ENCODE assay signal across 14 mouse cellular contexts in the genomic region with DNA sequence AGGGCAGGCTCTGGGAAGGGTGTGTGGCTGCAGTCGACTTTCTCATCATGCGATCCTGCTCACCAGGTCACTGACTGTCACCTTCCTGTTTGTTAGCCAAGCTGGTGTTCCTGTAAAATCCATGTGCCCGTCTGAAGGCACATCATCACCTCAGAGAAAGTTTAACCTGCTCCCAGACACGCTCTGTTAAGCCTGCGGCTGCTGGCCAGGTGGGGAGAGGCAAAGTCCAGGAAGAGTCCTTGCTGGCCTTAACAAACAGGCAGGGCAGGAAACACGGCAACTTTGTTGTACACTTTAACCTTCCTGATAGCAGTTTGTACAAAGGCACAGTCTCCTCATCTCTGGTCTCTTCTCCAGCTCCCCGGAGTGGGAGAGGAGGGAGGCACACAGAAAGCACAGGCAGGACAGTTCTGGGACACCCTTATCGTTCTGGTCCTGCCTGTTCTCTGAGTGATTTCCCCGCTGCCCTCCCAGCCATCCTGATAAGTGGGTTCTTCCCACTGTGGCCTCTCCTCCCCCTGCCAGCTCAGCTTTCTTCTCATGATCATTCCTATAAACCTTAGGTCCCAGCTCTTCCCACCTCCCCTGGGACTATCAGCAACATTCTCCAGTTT. TPM values are rescaled to one million over a fixed set of nuclear protein-coding genes. Genes with fewer than 3 reads are reported as not detected.
DNase-seq lines count a peak whose midpoint lies in the region; ATAC-seq and TF ChIP-seq lines count a peak whose summit lies in the region.
"Had no signal": no experiment of that assay in that cellular context is flagged by ENCODE, and none has a peak within 500 bp of the region (broad histone marks: within the 10 kb centered on the region; RNA-seq: fewer than 3 reads in every experiment).

No protein-coding gene starts in this region.

- no peaks in the 10 kb centered on the region for H3K27me3 ChIP-seq in heart, embryonic 14.5 days (ENCODE audit: control insufficient read depth, insufficient read depth, low read length)
- H3K27me3 ChIP-seq in stomach, postnatal 0 days (ENCODE audit: control insufficient read depth, insufficient read depth, low read length) = no peaks in the 10 kb centered on the region
- H3K27me3 ChIP-seq in forebrain, embryonic 11.5 days (ENCODE audit: control insufficient read depth, insufficient read depth, low read length) = no peaks in the 10 kb centered on the region

- TF ChIP-seq EP300 in stomach, postnatal 0 days (optimal IDR thresholded peaks at IDR 0.05) = no peak

- no peak for DNase-seq in heart, postnatal 36 days
- DNase-seq in kidney, adult 8-10 months = peak; percentile 91 to 93
- DNase-seq in liver = peak; percentile 54
- DNase-seq in stomach, postnatal 0 days (ENCODE audit: low spot score) = peak; percentile 66
- DNase-seq in cerebellum, postnatal 4 days (ENCODE audit: low spot score in 2 of 2) = no peak
- DNase-seq in forebrain, embryonic 11.5 days (ENCODE audit: low spot score) = no peak
- DNase-seq: adrenal gland, adult 8-10 months; forebrain, postnatal 0 days; heart, adult 18-20 months; spleen, adult 18-20 months; thymus, postnatal 4 days had no signal

- H3K9ac ChIP-seq in heart, embryonic 14.5 days (ENCODE audit: low read length) = peak overlapping the region; percentile 5; the same call in 1 of the 2 replicates
- 0 out of 2 replicates have a peak overlapping the region, but pooled peaks have one; percentile 8 for H3K9ac ChIP-seq in stomach, postnatal 0 days (ENCODE audit: low read length)
- H3K9ac ChIP-seq in forebrain, embryonic 11.5 days (ENCODE audit: low read length) = no peak overlapping the region
- H3K9ac ChIP-seq: forebrain, postnatal 0 days had no signal

- intact Hi-C loops in heart, postnatal 36 days (cut with DNase I) = no loop called here

- TF ChIP-seq CTCF in stomach, postnatal 0 days (IDR thresholded peaks at IDR 0.05; ENCODE audit: low read depth) = no peak

- peaks cover 15 to 27% of the 10 kb centered on the region in 2 experiments for H3K4me1 ChIP-seq in heart, embryonic 14.5 days (ENCODE audit: control insufficient read depth in 2 of 2, insufficient read depth in 2 of 2, low read length in 2 of 2)
- H3K4me1 ChIP-seq in stomach, postnatal 0 days (replicated peaks; ENCODE audit: control insufficient read depth, insufficient read depth) = no peaks in the 10 kb centered on the region
- no peaks in the 10 kb centered on the region for H3K4me1 ChIP-seq in forebrain, embryonic 11.5 days (replicated peaks; ENCODE audit: control insufficient read depth, insufficient read depth, low read length)

- 0 out of 4 replicates have a peak overlapping the region, but pooled peaks of 1 of the 2 experiments have one; percentile 22 for H3K27ac ChIP-seq in heart, embryonic 14.5 days (replicated peaks in 1 of 2; ENCODE audit: control insufficient read depth in 1 of 2, insufficient read depth in 1 of 2, low read depth in 2 of 2, low read length in 2 of 2)
- peak overlapping the region; percentile 63; the same call in 1 of the 2 replicates for H3K27ac ChIP-seq in stomach, postnatal 0 days (replicated peaks)
- no peak overlapping the region for H3K27ac ChIP-seq in forebrain, embryonic 11.5 days (ENCODE audit: low read depth, low read length)

- H3K4me3 ChIP-seq in heart, embryonic 14.5 days (ENCODE audit: control insufficient read depth in 1 of 2, insufficient read depth in 1 of 2, low read depth in 1 of 2, low read length in 2 of 2) = no peak overlapping the region
- H3K4me3 ChIP-seq in stomach, postnatal 0 days (ENCODE audit: low read depth, low read length) = no peak overlapping the region
- no peak overlapping the region for H3K4me3 ChIP-seq in forebrain, embryonic 11.5 days (ENCODE audit: low read depth, low read length)
- H3K4me3 ChIP-seq: myocyte had no signal

- WGBS in heart, embryonic 14.5 days = 26% methylated on average over 9 of the region's 9 CpGs
- 56% methylated on average over 9 of the region's 9 CpGs for WGBS in stomach, postnatal 0 days
- WGBS in forebrain, embryonic 11.5 days = 88% methylated on average over 9 of the region's 9 CpGs

- H3K9me3 ChIP-seq in heart, embryonic 14.5 days (ENCODE audit: control insufficient read depth, low read length) = no peaks in the 10 kb centered on the region
- no peaks in the 10 kb centered on the region for H3K9me3 ChIP-seq in stomach, postnatal 0 days (ENCODE audit: control insufficient read depth, low read length)
- H3K9me3 ChIP-seq in forebrain, embryonic 11.5 days (ENCODE audit: control insufficient read depth, low read length) = no peaks in the 10 kb centered on the region

- 0 out of 2 replicates have a peak, but pooled peaks cover 4% of the 10 kb centered on the region for H3K36me3 ChIP-seq in heart, embryonic 14.5 days (ENCODE audit: control insufficient read depth, insufficient read depth, low read length)
- no peaks in the 10 kb centered on the region for H3K36me3 ChIP-seq in stomach, postnatal 0 days (ENCODE audit: control insufficient read depth, insufficient read depth, low read length)
- H3K36me3 ChIP-seq in forebrain, embryonic 11.5 days (ENCODE audit: control insufficient read depth, insufficient read depth, low read length) = 0 out of 2 replicates have a peak, but pooled peaks cover 2% of the 10 kb centered on the region

- no peak for ATAC-seq in heart, embryonic 14.5 days (ENCODE audit: insufficient number of reproducible peaks, insufficient read depth, low FRiP score, low read depth)
- peak; percentile 70 for ATAC-seq in stomach, postnatal 0 days (ENCODE audit: low FRiP score, low TSS enrichment)
- ATAC-seq in forebrain, embryonic 11.5 days (replicated peaks; ENCODE audit: low FRiP score) = no peak
- ATAC-seq in CD4-positive, CD25-positive, alpha-beta regulatory T cell, adult 4 months = no peak
- ATAC-seq: forebrain, postnatal 0 days had no signal

- no peak overlapping the region for H3K4me2 ChIP-seq in heart, embryonic 14.5 days (ENCODE audit: low read length)
- H3K4me2 ChIP-seq in stomach, postnatal 0 days (replicated peaks; ENCODE audit: low read depth) = no peak overlapping the region
- H3K4me2 ChIP-seq in forebrain, embryonic 11.5 days (ENCODE audit: low read depth, low read length, severe bottlenecking) = no peak overlapping the region

RNA-seq across cellular contexts. Expression of a gene that starts 36.2 kb away (rescaled TPM):
- 11.2 and 11.3 TPM in 2 replicates for polyA plus RNA-seq in heart, embryonic 14.5 days (2014; fragmentation: Nextera tagmentation; extraction: Ambion mirVana)
- 1 to 10 TPM; 7.2 TPM for total RNA-seq in heart, postnatal 36 days (2021)
- polyA plus RNA-seq in stomach, postnatal 0 days (2015; fragmentation: Nextera tagmentation; extraction: Ambion mirVana) = 12.5 and 13.7 TPM in 2 replicates
- 31.4 and 33.1 TPM in 2 replicates for polyA plus RNA-seq in forebrain, embryonic 11.5 days (2014; fragmentation: Nextera tagmentation; extraction: Ambion mirVana)
- 1 to 10 TPM; 5.3 to 6.6 TPM for polyA plus RNA-seq in CD4-positive, CD25-positive, alpha-beta regulatory T cell, adult 4 months (2017; shearing (Covaris generic))

RNA-seq across cellular contexts. Expression of a gene that starts 47.5 kb away (rescaled TPM):
- 12.3 and 12.8 TPM in 2 replicates for polyA plus RNA-seq in heart, embryonic 14.5 days (2014; fragmentation: Nextera tagmentation; extraction: Ambion mirVana)
- total RNA-seq in heart, postnatal 36 days (2021) = 10 to 100 TPM; 29.2 to 29.7 TPM
- 4.5 and 5.1 TPM in 2 replicates for polyA plus RNA-seq in stomach, postnatal 0 days (2015; fragmentation: Nextera tagmentation; extraction: Ambion mirVana)
- 31.3 and 35.1 TPM in 2 replicates for polyA plus RNA-seq in forebrain, embryonic 11.5 days (2014; fragmentation: Nextera tagmentation; extraction: Ambion mirVana)
- polyA plus RNA-seq in CD4-positive, CD25-positive, alpha-beta regulatory T cell, adult 4 months (2017; shearing (Covaris generic)) = 1 to 10 TPM; 1.8 to 2.3 TPM

Comparison
In these comparisons a context has a peak if more than half of its experiments do, and no peak if none do; other contexts are left out.
1. DNase-seq: peak in kidney, adult 8-10 months (2 of 2), liver (single experiment) and stomach, postnatal 0 days (single experiment); none in heart, postnatal 36 days (0 of 2), cerebellum, postnatal 4 days (0 of 2) and forebrain, embryonic 11.5 days (single experiment).